Mouse (Mus musculus) heart, postnatal 25 days (tissue): Measurements from ENCODE around the gene Slc29a2. TPM values are rescaled to one million over a fixed set of nuclear protein-coding genes. Genes with fewer than 3 reads are reported as not detected.
A peak's percentile ranks its signal among the peaks of the same experiment; 100 is the strongest.

Experiments
- DNase-seq: peaks from one replicate; pipeline ENCODE4 v3.0.0; 2022; ENCODE audit warnings: low spot score
- intact Hi-C: fragments of 180-260 bp; cut with DNase I; formaldehyde crosslinking; loops from one replicate; pipeline ENCODE4 v1.15.1; 2025
- total RNA-seq, 2 experiments: library from RNA; stranded (reverse); gene quantifications; 2 replicates each; pipeline ENCODE4 v1.2.3; 2021

Gene Slc29a2
- total RNA-seq, 2 experiments from 2014 or later: 12.2 to 13.3 TPM

DNA sequence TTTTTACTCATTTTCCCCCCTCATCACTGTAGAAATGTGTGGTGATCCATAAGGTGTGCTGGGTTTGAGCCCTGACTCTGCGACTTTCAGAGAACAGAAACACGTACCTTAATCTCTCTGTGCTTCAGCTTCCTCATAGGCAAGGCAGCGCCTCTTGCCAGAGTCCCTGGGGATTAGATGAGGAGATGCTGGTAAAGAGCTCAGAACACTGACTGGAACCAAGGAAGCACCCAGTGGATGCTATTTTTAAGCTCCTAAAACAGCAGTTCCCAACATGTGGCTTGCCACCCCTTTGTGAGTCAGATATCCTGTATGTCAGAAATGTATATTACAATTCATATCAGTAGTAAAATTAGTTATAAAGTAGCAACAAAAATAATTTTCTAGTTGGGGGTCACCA lies 5.5 kb upstream of the Slc29a2 start:
- intact Hi-C loops: no loop called here
- no peak for DNase-seq

GRCm38 (mm10) chr19:5021416-5021815 lies 2.2 kb upstream of the Slc29a2 start:
- intact Hi-C loops: no loop called here
- no peak for DNase-seq

- intact Hi-C loops: no loop called here
- no peak for DNase-seq
Observed at GRCm38 (mm10) chr19:5026111-5026510, 2.5 kb downstream of the Slc29a2 start.

DNA sequence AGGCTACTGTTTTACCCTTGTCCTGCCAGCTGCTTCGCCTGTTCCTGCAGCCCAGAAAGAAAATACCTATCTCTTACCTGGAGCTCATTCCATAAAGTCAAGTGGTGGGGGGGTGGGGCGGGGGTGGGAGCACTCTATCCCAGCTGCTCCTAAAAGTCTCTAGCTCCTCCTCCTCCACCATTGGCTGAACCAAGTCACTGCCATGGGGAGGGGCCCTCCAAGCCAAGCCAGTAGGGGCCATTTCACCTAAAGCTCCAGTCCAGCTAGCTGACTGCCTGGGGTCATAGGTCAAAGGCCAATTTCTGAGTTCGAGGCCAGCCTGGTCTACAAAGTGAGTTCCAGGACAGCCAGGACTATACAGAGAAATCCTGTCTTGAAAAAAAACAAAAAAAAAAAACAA lies 9.0 kb downstream of the Slc29a2 start:
- DNase-seq: no peak
- intact Hi-C loops: no loop called here

- DNase-seq: no peak
- intact Hi-C loops: no loop called here
Observed at GRCm38 (mm10) chr19:5036577-5036976, 12.9 kb downstream of the Slc29a2 start.

GRCm38 (mm10) chr19:5037678-5038571 lies 14.3 kb downstream of the Slc29a2 start:
- intact Hi-C loops: loop anchor here (2.0 kb wide), 1 partner anchor 13 kb away; no protein-coding TSS in a partner anchor
- peak; percentile 59 for DNase-seq

DNA sequence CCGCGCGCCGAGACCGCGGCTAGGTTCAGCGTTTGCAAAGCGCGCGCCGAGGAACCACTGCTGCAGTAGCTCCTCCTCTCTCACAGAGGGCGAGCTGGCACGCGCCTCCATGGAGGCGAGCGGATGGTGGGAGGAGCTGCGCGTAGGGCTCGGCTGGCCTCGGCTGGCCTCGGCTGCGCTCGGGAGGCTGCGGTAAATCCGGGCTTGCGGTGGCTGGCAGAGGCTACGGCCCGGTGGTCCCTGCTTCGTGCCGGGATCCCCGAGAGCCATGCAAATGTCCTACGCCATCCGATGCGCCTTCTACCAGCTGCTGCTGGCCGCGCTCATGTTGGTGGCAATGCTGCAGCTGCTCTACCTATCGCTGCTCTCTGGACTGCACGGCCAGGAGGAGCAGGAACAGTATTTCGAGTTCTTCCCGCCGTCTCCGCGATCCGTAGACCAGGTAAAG lies 15.1 kb downstream of the Slc29a2 start, which contains the start of the genes B4gat1 and AC124502.3:
B4gat1 (plus strand) TSS at position 118 of the 448 bp plus-strand sequence.
AC124502.3 (plus strand) TSS at position 183 of the 448 bp plus-strand sequence.
- DNase-seq: peak; percentile 77
- intact Hi-C loops: loop anchor here (2.0 kb wide), 1 partner anchor 14 kb away; no protein-coding TSS in a partner anchor

DNA sequence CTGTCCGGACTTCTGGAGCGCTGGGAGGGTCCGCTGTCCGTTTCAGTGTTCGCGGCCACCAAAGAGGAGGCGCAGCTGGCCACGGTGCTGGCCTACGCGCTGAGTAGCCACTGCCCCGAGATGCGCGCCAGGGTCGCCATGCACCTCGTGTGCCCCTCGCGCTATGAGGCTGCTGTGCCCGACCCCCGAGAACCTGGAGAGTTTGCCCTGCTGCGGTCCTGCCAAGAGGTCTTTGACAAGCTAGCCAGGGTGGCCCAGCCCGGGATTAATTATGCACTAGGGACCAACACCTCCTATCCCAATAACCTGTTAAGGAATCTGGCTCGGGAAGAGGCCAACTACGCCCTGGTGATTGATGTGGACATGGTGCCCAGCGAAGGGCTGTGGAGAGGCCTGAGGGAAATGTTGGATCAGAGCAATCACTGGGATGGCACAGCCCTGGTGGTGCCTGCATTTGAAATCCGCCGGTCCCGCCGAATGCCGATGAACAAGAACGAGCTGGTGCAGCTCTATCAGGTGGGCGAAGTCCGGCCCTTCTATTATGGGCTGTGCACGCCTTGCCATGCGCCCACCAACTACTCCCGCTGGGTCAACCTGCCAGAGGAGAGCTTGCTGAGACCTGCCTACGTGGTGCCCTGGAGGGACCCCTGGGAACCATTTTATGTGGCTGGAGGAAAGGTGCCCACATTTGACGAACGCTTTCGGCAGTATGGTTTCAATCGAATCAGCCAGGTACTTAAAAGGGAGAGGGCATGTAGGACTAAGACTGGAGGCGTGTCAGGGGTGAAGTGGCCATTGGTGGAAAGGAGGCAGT lies 15.8 kb downstream of the Slc29a2 start:
- no peak for DNase-seq
- intact Hi-C loops: loop anchor here (2.0 kb wide), 1 partner anchor 15 kb away; no protein-coding TSS in a partner anchor

- intact Hi-C loops: no loop called here
- peak; percentile 82 for DNase-seq
Observed at GRCm38 (mm10) chr19:5040862-5041523, 17.3 kb downstream of the Slc29a2 start, which contains the start of gene Brms1. Gene Brms1, plus strand, starts transcription at chr19:5041354.

DNA sequence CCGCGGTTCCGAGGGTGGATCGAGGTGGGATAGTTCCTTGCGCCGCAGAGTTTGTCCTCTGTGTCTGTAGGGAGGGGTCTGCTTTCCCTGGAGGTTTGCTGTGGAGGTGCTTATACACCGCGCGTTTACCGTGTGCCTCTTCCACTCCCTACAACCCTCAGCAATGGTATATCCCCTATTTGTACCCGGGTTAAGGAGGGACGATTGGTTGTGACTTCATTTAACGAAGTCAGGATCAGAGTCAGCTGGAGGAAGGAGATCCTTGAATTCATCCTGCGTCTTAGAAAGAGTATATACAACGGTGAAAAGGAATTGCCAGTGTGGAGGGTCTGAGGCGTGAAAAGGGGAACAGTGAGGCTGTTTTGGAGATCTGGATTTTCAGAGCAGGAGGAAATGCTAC lies 17.9 kb downstream of the Slc29a2 start:
- no peak for DNase-seq
- intact Hi-C loops: no loop called here

DNA sequence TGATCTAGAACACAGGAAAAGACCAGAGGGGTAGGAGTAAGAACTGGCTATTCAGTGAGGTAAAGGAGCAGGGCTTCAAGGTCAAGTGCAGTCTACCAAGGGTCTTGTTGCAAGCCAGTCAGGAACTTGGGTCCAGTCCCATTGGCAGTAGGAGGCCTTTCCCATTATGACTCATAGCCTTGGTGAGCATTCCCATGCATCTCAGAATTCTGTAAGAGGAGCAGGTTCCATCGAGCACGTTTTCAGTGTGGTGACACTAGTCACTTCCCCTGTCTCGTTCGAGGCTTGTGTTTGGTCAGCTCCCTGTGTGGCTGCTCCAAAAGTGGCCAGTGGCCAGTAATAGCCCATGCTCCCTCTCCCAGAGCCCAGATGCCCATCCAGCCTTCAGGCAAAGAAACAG lies 21.9 kb downstream of the Slc29a2 start:
- intact Hi-C loops: loop anchor here (5.0 kb wide), 1 partner anchor 37 kb away; no protein-coding TSS in a partner anchor
- no peak for DNase-seq

GRCm38 (mm10) chr19:5048138-5049056 lies 24.7 kb downstream of the Slc29a2 start:
- intact Hi-C loops: loop anchor here (5.0 kb wide), 1 partner anchor 34 kb away; no protein-coding TSS in a partner anchor
- DNase-seq: no peak

DNA sequence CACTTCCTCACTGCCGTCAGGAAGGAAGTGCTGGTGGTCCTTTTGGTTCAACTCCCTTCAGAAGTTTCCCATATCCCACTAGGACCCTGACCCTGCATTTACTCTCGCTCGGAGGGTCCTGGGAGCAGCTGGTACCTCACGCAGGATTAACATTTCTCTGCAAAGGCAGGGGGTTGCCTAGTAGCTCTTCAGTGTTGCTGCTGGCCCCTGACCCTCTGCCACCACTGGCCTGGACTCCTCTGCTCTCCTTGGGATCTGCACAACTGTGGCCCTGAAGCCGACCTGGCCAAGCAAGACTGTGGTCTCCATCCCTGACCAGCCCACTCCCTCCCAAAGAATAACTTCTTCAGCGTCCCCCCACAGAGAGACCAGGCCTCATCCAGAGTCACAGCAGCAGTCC lies 25.7 kb downstream of the Slc29a2 start:
- DNase-seq: no peak
- intact Hi-C loops: loop anchor here (5.0 kb wide), 1 partner anchor 33 kb away; no protein-coding TSS in a partner anchor

- intact Hi-C loops: no loop called here
- peak; percentile 58 for DNase-seq
Observed at GRCm38 (mm10) chr19:5050047-5050905, 26.6 kb downstream of the Slc29a2 start, which contains the start of gene Rin1. Gene Rin1, plus strand, starts transcription at chr19:5050481.

- intact Hi-C loops: no loop called here
- no peak for DNase-seq
Observed at GRCm38 (mm10) chr19:5051031-5051430, 27.4 kb downstream of the Slc29a2 start.

DNA sequence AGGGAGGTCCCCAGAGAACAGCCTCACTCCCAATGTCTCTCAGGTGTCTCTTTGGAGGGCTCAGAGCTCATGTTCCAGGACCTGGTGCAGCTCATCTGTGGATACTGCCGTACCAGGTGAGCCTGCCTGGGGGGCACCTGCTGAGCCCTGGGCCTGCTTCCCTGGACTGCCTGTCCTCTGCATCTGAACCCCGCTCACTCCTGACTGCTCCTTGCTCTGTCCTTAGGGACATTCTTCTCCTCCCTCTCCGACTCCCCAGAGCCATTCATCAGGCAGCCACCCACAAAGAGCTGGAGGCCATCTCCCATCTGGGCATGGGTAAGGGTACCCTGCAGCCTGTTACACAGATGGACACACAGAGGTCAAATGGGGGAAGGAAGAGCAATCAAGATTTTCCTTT lies 27.9 kb downstream of the Slc29a2 start:
- intact Hi-C loops: no loop called here
- DNase-seq: no peak

DNA sequence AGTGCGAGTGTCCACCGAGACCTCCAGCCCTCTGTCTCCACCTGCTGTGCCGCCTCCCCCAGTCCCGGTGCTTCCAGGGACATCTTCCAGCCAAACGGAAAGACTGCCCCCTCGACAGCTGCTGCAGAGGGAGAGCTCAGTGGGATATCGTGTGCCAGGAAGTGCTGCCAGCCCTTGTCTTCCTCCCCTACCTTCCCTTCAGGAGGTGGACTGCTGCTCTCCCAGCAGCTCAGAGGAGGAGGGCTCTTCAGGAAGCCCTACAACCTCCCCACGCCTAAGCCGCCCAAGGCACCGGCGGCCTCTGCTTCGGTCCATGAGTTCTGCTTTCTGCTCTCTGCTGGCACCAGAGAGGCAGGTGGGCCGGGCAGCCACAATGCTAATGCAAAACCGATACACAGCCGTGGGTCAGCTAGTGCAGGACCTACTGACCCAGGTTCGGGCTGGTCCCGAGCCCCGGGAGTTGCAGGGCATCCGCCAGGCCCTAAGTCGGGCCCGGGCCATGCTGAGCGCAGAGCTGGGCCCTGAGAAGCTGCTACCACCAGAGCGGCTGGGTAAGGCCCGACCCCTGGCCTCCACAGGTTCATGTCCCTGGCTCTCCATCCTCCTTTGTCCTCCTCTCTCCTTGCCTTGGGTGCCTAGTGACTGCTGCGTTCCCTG lies 28.6 kb downstream of the Slc29a2 start:
- intact Hi-C loops: no loop called here
- DNase-seq: no peak
